Comparison of ENCODE assay signal across 8 mouse cellular contexts in the genomic region with DNA sequence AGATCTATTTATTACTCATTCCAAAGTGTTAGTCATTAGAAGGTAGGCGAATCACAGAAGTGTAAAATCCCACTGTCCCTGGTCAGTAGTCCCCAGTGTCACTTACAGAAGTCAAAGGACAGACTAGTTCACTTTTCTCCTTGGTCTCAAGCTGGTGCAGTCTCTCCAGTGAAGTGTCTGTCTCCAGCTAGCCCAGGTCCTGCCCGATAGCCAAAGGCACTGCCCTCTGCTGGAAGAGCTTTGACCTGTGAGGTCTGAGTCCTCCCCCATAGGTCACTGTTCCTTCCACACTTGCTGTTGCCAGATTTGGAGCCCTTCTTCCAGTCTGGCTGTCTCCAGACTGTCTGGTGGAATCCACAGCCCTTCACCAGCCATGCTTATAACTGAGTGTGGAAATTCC. TPM values are rescaled to one million over a fixed set of nuclear protein-coding genes. Genes with fewer than 3 reads are reported as not detected.
DNase-seq lines count a peak whose midpoint lies in the region; TF ChIP-seq lines count a peak whose summit lies in the region.

No protein-coding gene starts in this region.

- peak; percentile 29; the same call in 1 of the 2 replicates for TF ChIP-seq CTCF in brain, embryonic 14.5 days (IDR thresholded peaks at IDR 0.05; ENCODE audit: borderline replicate concordance, extremely low read depth, insufficient read depth, insufficient read length)

- DNase-seq in urinary bladder, postnatal 14 days (ENCODE audit: low spot score) = peak; percentile 27
- no peak for DNase-seq in urinary bladder, postnatal 10 days (ENCODE audit: low spot score)
- DNase-seq in brain, embryonic 14.5 days (ENCODE audit: low read depth) = peak; percentile 21
- DNase-seq in gastrocnemius, adult 8-10 months (ENCODE audit: low spot score in 2 of 2) = peak; percentile 34 to 42
- peak; percentile 73 for DNase-seq in kidney, adult 9 months
- DNase-seq in lung, postnatal 4 days = peak; percentile 50 to 61
- peak; percentile 55 for DNase-seq in testis, postnatal 10 days (ENCODE audit: low spot score)
- DNase-seq in layer of hippocampus, adult 11-12 months (ENCODE audit: low spot score) = no peak

- TF ChIP-seq POLR2A in brain, embryonic 14.5 days (IDR thresholded peaks at IDR 0.05; ENCODE audit: borderline replicate concordance, extremely low read depth, insufficient read depth, insufficient read length, poor library complexity, severe bottlenecking) = no peak

RNA-seq across cellular contexts. Expression of a gene that starts 2.1 kb away (rescaled TPM):
- polyA plus RNA-seq in brain, embryonic 14.5 days (2012; rRNA removed) = 25.6 and 30.2 TPM in 2 replicates
- 10 to 100 TPM; 22.2 to 28.6 (median 24.1) TPM for total RNA-seq in gastrocnemius, adult 8-10 months (2022)

Comparison
In these comparisons a context has a peak if more than half of its experiments do, and no peak if none do; other contexts are left out.
1. DNase-seq: peak in urinary bladder, postnatal 14 days (single experiment), brain, embryonic 14.5 days (single experiment), gastrocnemius, adult 8-10 months (2 of 2), kidney, adult 9 months (single experiment), lung, postnatal 4 days (2 of 2) and testis, postnatal 10 days (single experiment); none in urinary bladder, postnatal 10 days (single experiment) and layer of hippocampus, adult 11-12 months (single experiment).